Mouse (Mus musculus) right cerebral cortex, postnatal 10 days (tissue): Measurements from ENCODE around the gene Cgn.
A peak's percentile ranks its signal among the peaks of the same experiment; 100 is the strongest.
"Not testable (repeated sequence)": the region's sequence is repeated elsewhere in the genome, so short reads cannot be mapped to it uniquely, and the experiment has no call there.

Experiments
- DNase-seq, 2 experiments: peaks; one replicate each; pipeline ENCODE4 v3.0.0; 2021; ENCODE audit warnings: low spot score in 2 of 2

Gene Cgn

GRCm38 (mm10) chr3:94789516-94789915 lies 3.2 kb upstream of the Cgn start:
- DNase-seq = peak; percentile 43 to 45

GRCm38 (mm10) chr3:94789071-94789470 lies 2.8 kb upstream of the Cgn start:
- DNase-seq = no peak

GRCm38 (mm10) chr3:94787122-94787780 lies 959 bp upstream of the Cgn start:
- peak in 1 of 2 experiments; percentile 40 for DNase-seq

GRCm38 (mm10) chr3:94785958-94786357 lies 334 bp downstream of the Cgn start:
- DNase-seq = peak in 1 of 2 experiments; percentile 35

- DNase-seq = no peak
These were observed 2.1 kb downstream of the Cgn start for GRCm38 (mm10) chr3:94784171-94784701.

- no peak for DNase-seq
These were observed 2.8 kb downstream of the Cgn start for GRCm38 (mm10) chr3:94783462-94783931.

GRCm38 (mm10) chr3:94782936-94783335 lies 3.4 kb downstream of the Cgn start:
- no peak for DNase-seq

- no peak for DNase-seq
These were observed 4.9 kb downstream of the Cgn start for GRCm38 (mm10) chr3:94781356-94781755.

GRCm38 (mm10) chr3:94775886-94776285 lies 10.4 kb downstream of the Cgn start:
- no peak for DNase-seq

GRCm38 (mm10) chr3:94774039-94774438 lies 12.3 kb downstream of the Cgn start:
- no peak for DNase-seq

GRCm38 (mm10) chr3:94765456-94765855 lies 20.8 kb downstream of the Cgn start:
- not testable (repeated sequence) for DNase-seq

GRCm38 (mm10) chr3:94764545-94765292 lies 21.6 kb downstream of the Cgn start:
- not testable (repeated sequence) for DNase-seq

- not testable (repeated sequence) for DNase-seq
These were observed 27.9 kb downstream of the Cgn start for GRCm38 (mm10) chr3:94758427-94758826.

GRCm38 (mm10) chr3:94758056-94758409 lies 28.3 kb downstream of the Cgn start:
- peak in 1 of 2 experiments; percentile 43 for DNase-seq

GRCm38 (mm10) chr3:94757251-94758055 lies 28.8 kb downstream of the Cgn start:
- not testable (repeated sequence) for DNase-seq

GRCm38 (mm10) chr3:94745691-94746090 lies 40.6 kb downstream of the Cgn start:
- DNase-seq = no peak

GRCm38 (mm10) chr3:94723637-94724036 lies 62.7 kb downstream of the Cgn start:
- peak; percentile 27 to 38 for DNase-seq

GRCm38 (mm10) chr3:94718253-94718652 lies 68.0 kb downstream of the Cgn start:
- not testable (repeated sequence) for DNase-seq

- DNase-seq = not testable (repeated sequence)
These were observed 72.9 kb downstream of the Cgn start for GRCm38 (mm10) chr3:94713424-94713823.

- not testable (repeated sequence) for DNase-seq
These were observed 75.7 kb downstream of the Cgn start for GRCm38 (mm10) chr3:94710591-94710990.
